Mouse (Mus musculus) G1E (cell line): Measurements from ENCODE around the gene Odf3l1. TPM values are rescaled to one million over a fixed set of nuclear protein-coding genes. Genes with fewer than 3 reads are reported as not detected.
A peak's percentile ranks its signal among the peaks of the same experiment; 100 is the strongest.

ENCODE experiments used
- ATAC-seq: 2 replicates; pipeline ENCODE4 v1.8.0; 2016; ENCODE audit warnings: mild to moderate bottlenecking; ENCODE audit not compliant: insufficient number of reproducible peaks, poor library complexity, low FRiP score, severe bottlenecking; ENCODE audit errors: extremely low read depth
- DNase-seq: peaks from one replicate; pipeline ENCODE4 v3.0.0; 2012; ENCODE audit warnings: low spot score
- H3K27me3 ChIP-seq: 2 replicates; pipeline ENCODE4 v1.6.1; 2012; ENCODE audit warnings: mild to moderate bottlenecking, low read length, inconsistent platforms; ENCODE audit not compliant: insufficient read depth
- H3K36me3 ChIP-seq: replicated peaks from 2 replicates; pipeline ENCODE3; 2012; ENCODE audit warnings: mild to moderate bottlenecking, inconsistent platforms
- H3K4me1 ChIP-seq: 2 replicates; pipeline ENCODE4 v1.6.1; 2012; ENCODE audit warnings: low read depth, low read length, inconsistent platforms, mixed read lengths; ENCODE audit not compliant: insufficient read depth
- H3K4me3 ChIP-seq: 2 replicates; pipeline ENCODE4 v1.5.1; 2012; ENCODE audit warnings: low read depth, mild to moderate bottlenecking, inconsistent platforms, low read length, moderate library complexity, mixed read lengths
- H3K9me3 ChIP-seq: replicated peaks from 2 replicates; pipeline ENCODE4 v1.6.1; 2012; ENCODE audit warnings: inconsistent platforms
- CTCF ChIP-seq: IDR thresholded peaks from 2 replicates; pipeline ENCODE4 v1.5.1; 2012; ENCODE audit warnings: low read depth, low read length, inconsistent platforms, mixed read lengths
- GATA1 ChIP-seq: IDR thresholded peaks from 2 replicates; pipeline ENCODE4 v1.6.1; 2012; ENCODE audit warnings: borderline replicate concordance, low read length, inconsistent platforms, mixed read lengths
- GATA2 ChIP-seq: IDR thresholded peaks from 2 replicates; pipeline ENCODE4 v1.6.1; 2012; ENCODE audit warnings: low read depth, low read length, inconsistent platforms, borderline replicate concordance
- POLR2AphosphoS5 ChIP-seq: IDR thresholded peaks from 2 replicates; pipeline ENCODE4 v1.6.1; 2012; ENCODE audit warnings: low read depth, low read length, inconsistent platforms; ENCODE audit not compliant: insufficient replicate concordance
- TAL1 ChIP-seq: conservative IDR thresholded peaks from 2 replicates; pipeline ENCODE4 v1.6.1; 2012; ENCODE audit warnings: low read depth, low read length, inconsistent platforms, mixed read lengths
- polyA plus RNA-seq: library from polyadenylated mRNA; stranded (reverse); fragments of >175 nt; gene quantifications from 2 replicates; pipeline ENCODE4 v1.2.3, GENCODE M21; 2012
- total RNA-seq, 2 experiments: library from RNA; stranded (forward) in 1 of 2; stranded (reverse) in 1 of 2; fragments of 200-1000 nt in 1 of 2; fragments of >200 nt in 1 of 2; fragmentation: Nextera tagmentation in 1 of 2; gene quantifications; 2 replicates each; pipeline ENCODE4 v1.2.3; 2014 to 2017

The Odf3l1 gene
- total and polyA plus RNA-seq, 3 experiments, result not detected

DNA sequence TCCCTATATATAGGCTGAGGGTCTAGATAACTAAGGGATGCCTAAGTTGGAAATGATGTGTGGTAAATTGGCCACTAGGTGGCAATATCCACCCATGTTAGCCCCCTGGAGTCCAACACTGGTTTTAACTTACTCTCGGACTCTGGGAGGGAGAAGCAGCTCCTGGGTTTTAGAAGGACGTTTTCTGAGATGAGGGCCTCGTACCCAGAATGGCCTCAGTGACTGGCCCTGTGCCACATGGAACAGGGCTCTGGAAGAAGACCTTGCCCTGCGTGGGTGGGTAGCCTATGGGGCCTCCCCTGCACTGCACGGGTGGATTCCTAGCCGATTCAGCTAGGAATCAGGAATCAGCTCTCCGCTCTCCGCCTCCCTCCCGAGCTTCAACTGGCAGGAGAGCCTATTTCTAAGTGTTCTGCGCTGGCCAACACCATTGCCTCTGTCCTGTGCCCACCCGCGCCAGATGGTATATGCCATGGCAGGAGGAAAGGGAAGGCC, 27.1 kb upstream of the Odf3l1 start:
- Histone ChIP-seq H3K4me1 (peaks cover 21% of the 10 kb centered on the region), H3K4me3 (no peak overlapping the region), H3K36me3 (no peaks in the 10 kb centered on the region), H3K27me3 (peaks cover 55% of the 10 kb centered on the region), H3K9me3 (no peaks in the 10 kb centered on the region)
- DNase-seq, result peak; percentile 75
- TF ChIP-seq CTCF (peak; percentile 65), TAL1 (no peak), GATA1 (no peak)
- no peak for ATAC-seq

- Histone ChIP-seq H3K27me3 (peaks cover 51% of the 10 kb centered on the region), H3K4me3 (no peak overlapping the region), H3K36me3 (no peaks in the 10 kb centered on the region), H3K9me3 (no peaks in the 10 kb centered on the region), H3K4me1 (peaks cover 21% of the 10 kb centered on the region)
- TF ChIP-seq TAL1 (no peak), POLR2AphosphoS5 (no peak), CTCF (no peak), GATA1 (no peak), GATA2 (no peak)
- DNase-seq (no peak), ATAC-seq (no peak)
These were observed 26.2 kb upstream of the Odf3l1 start for GRCm38 (mm10) chr9:56890522-56891250.

- Histone ChIP-seq H3K36me3 (no peaks in the 10 kb centered on the region), H3K9me3 (no peaks in the 10 kb centered on the region), H3K4me3 (peak overlapping the region; percentile 52; the same call in 1 of the 2 replicates), H3K4me1 (peaks cover 21% of the 10 kb centered on the region), H3K27me3 (peaks cover 51% of the 10 kb centered on the region)
- TF ChIP-seq GATA2, result no peak
- TF ChIP-seq CTCF, result peak; percentile 86
- no peak; the same call in 1 of the 2 replicates for ATAC-seq
- DNase-seq, result peak; percentile 63
These were observed 25.3 kb upstream of the Odf3l1 start for GRCm38 (mm10) chr9:56889817-56890216.

DNA sequence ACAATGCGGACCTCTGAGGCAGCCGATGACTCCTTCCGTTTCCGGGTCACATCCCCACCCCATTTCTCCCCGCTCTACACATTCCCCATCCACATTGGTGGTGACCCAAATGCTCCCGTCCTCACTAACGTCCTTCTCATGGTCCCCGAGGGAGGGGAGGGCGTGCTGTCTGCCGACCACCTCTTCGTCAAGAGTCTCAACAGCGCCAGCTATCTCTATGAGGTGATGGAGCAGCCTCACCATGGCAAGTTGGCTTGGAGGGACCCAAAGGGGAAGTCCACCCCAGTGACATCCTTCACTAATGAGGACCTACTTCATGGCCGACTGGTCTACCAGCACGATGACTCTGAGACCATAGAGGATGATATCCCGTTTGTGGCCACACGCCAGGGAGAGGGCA, 23.1 kb upstream of the Odf3l1 start:
- peaks cover 18% of the 10 kb centered on the region for H3K4me1 ChIP-seq
- H3K9me3 ChIP-seq, result no peaks in the 10 kb centered on the region
- no peaks in the 10 kb centered on the region for H3K36me3 ChIP-seq
- DNase-seq, result no peak
- H3K27me3 ChIP-seq, result peaks cover 41% of the 10 kb centered on the region; the same call in 1 of the 2 replicates
- no peak for TF ChIP-seq POLR2AphosphoS5
- no peak for TF ChIP-seq GATA2
- TF ChIP-seq TAL1, result no peak
- no peak for TF ChIP-seq CTCF
- no peak for TF ChIP-seq GATA1
- ATAC-seq, result no peak
- H3K4me3 ChIP-seq, result no peak overlapping the region

DNA sequence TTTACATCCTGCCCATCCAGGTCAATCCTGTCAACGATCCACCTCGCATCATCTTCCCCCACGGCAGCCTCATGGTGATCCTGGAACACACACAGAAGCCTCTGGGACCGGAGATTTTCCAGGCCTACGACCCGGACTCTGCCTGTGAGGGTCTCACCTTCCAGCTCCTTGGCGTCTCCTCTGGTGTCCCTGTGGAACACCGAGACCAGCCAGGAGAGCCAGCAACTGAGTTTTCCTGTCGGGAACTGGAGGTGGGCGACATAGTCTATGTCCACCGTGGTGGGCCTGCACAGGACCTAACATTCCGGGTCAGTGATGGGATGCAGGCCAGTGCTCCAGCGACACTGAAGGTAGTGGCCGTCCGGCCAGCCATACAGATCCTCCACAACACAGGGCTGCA, 22.1 kb upstream of the Odf3l1 start:
- Histone ChIP-seq H3K4me1 (peaks cover 14% of the 10 kb centered on the region), H3K9me3 (no peaks in the 10 kb centered on the region), H3K36me3 (no peaks in the 10 kb centered on the region), H3K4me3 (no peak overlapping the region), H3K27me3 (peaks cover 35% of the 10 kb centered on the region; the same call in 1 of the 2 replicates)
- no peak for TF ChIP-seq GATA1
- ATAC-seq (no peak), DNase-seq (no peak)

DNA sequence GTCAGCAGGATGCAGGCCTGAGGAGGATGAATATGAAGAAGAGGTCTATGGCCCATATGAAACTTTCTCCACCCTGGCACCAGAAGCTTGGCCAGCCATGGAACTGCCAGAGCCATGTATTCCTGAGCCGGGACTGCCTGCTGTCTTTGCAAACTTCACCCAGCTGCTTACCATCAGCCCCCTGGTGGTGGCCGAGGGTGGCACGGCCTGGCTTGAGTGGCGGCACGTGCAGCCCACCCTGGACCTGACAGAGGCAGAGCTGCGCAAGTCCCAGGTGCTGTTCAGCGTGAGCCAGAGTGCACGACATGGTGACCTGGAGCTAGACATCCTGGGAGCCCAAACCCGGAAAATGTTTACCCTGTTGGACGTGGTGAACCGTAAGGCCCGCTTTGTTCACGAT, 21.6 kb upstream of the Odf3l1 start:
- Histone ChIP-seq H3K27me3 (peaks cover 35% of the 10 kb centered on the region; the same call in 1 of the 2 replicates), H3K36me3 (no peaks in the 10 kb centered on the region), H3K4me1 (peaks cover 12% of the 10 kb centered on the region), H3K4me3 (no peak overlapping the region), H3K9me3 (no peaks in the 10 kb centered on the region)
- TF ChIP-seq CTCF (peak; percentile 16; the same call in 1 of the 2 replicates), GATA1 (no peak), TAL1 (no peak), GATA2 (no peak), POLR2AphosphoS5 (no peak)
- DNase-seq, result no peak
- ATAC-seq, result no peak
